Mouse (Mus musculus) lung, postnatal 0 days (tissue): Measurements from ENCODE around the gene Lgr6. TPM values are rescaled to one million over a fixed set of nuclear protein-coding genes. Genes with fewer than 3 reads are reported as not detected.

Source experiments
- ATAC-seq: fragments of 200-750 bp; cut with Nextera tagmentation; 2 replicates; pipeline ENCODE4 v1.8.0; 2017; ENCODE audit warnings: moderate library complexity
- DNase-seq: peaks from one replicate; pipeline ENCODE4 v3.0.0-alpha.2; 2016; ENCODE audit warnings: low spot score
- H3K27ac ChIP-seq: fragments of 300-500 bp; sonication (generic); 2 replicates; pipeline ENCODE4 v1.5.1; 2014; ENCODE audit warnings: antibody characterized with exemption, mild to moderate bottlenecking, low read length, mixed read lengths
- H3K27me3 ChIP-seq: fragments of 300-500 bp; sonication (generic); replicated peaks from 2 replicates; pipeline ENCODE4 v1.6.1; 2014; ENCODE audit warnings: low read length, mixed read lengths; ENCODE audit not compliant: insufficient read depth
- H3K36me3 ChIP-seq: fragments of 300-500 bp; sonication (generic); 2 replicates; pipeline ENCODE4 v1.6.1; 2014; ENCODE audit warnings: low read length, mixed read lengths; ENCODE audit not compliant: insufficient read depth
- H3K4me1 ChIP-seq: fragments of 300-500 bp; sonication (generic); 2 replicates; pipeline ENCODE4 v1.6.1; 2014; ENCODE audit warnings: antibody characterized with exemption, low read depth, low read length, mixed read lengths; ENCODE audit not compliant: insufficient read depth
- H3K4me2 ChIP-seq: fragments of 300-500 bp; sonication (generic); replicated peaks from 2 replicates; pipeline ENCODE4 v1.6.1; 2014; ENCODE audit warnings: low read depth, mild to moderate bottlenecking, low read length, moderate library complexity, mixed read lengths
- H3K4me3 ChIP-seq: fragments of 300-500 bp; sonication (generic); 2 replicates; pipeline ENCODE4 v1.5.1; 2014; ENCODE audit warnings: low read depth, low read length
- H3K9ac ChIP-seq: fragments of 300-500 bp; sonication (generic); replicated peaks from 2 replicates; pipeline ENCODE4 v1.6.1; 2014; ENCODE audit warnings: low read depth, mild to moderate bottlenecking
- H3K9me3 ChIP-seq: fragments of 300-500 bp; sonication (generic); 2 replicates; pipeline ENCODE4 v1.6.1; 2016; ENCODE audit warnings: low read length, mixed read lengths
- CTCF ChIP-seq: IDR thresholded peaks from 2 replicates; pipeline ENCODE4 v1.5.1; 2016; ENCODE audit warnings: antibody characterized with exemption, mild to moderate bottlenecking
- EP300 ChIP-seq: IDR thresholded peaks from 2 replicates; pipeline ENCODE4 v1.6.1; 2016; ENCODE audit warnings: antibody characterized with exemption, mild to moderate bottlenecking, control low read depth
- WGBS: fragments of 180-500 bp; shearing (Covaris S2); extraction: QIAGEN DNeasy Blood & Tissue Kit; methylation state at CpG from one replicate; pipeline ENCODE4 v1.1.7; 2014; 5-methylcytosine and 5-hydroxymethylcytosine counted together
- polyA plus RNA-seq: library from polyadenylated mRNA; unstranded; fragments of >200 nt; fragmentation: Nextera tagmentation; extraction: Ambion mirVana; gene quantifications from 2 replicates; pipeline ENCODE4 v1.2.1, GENCODE M21; 2015

Lgr6 gene
- polyA plus RNA-seq, 1 experiment from 2014 or later: 2.9 TPM

DNA sequence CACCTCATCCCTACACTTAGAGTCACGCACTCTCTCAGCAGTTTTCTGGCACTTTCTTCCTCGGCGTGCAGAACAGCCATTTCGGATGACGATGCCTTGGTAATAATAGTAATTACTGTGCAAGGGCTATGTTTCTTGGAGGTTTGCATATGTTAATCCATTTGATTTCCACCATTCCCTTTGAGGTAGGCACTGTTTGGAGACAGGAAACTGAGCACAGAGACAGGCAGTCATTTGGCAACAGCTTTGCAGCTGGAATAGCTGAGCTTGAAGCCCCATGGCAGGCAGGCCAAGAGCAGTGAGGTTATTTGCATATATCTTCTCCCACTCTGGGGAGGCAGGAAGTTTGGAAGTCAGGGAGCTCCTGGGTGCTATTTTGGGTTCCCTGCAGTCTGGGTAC lies 93.2 kb downstream of the Lgr6 start:
- Histone ChIP-seq H3K36me3 (no peaks in the 10 kb centered on the region), H3K9ac (no peak overlapping the region), H3K27me3 (no peaks in the 10 kb centered on the region), H3K9me3 (no peaks in the 10 kb centered on the region), H3K4me1 (no peaks in the 10 kb centered on the region), H3K4me2 (no peak overlapping the region), H3K4me3 (no peak overlapping the region), H3K27ac (no peak overlapping the region)
- WGBS: 88% methylated on average over 5 of the region's 5 CpGs
- ATAC-seq (no peak), DNase-seq (no peak)
- no peak for TF ChIP-seq CTCF
- no peak for TF ChIP-seq EP300

DNA sequence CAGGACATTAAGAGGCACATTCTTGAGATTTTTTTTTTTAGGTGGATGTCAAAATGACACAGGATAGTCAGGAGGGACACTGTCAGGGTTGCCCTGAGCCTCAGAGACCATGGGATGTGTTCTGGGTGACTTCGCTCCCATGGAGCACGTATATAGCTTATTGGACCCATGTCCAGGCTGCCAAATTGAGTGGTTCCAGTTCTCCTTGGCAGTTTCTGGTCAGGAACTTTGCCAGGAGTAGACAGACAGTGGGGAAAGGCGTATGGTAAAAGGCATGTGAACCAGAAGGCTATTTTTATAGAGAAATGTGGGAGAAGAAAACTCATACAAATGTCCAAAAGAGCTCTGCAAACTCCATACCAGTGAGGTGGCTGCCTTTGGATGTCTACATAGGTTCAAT lies 95.2 kb downstream of the Lgr6 start:
- ATAC-seq (no peak), DNase-seq (no peak)
- Histone ChIP-seq H3K4me2 (no peak overlapping the region), H3K4me1 (no peaks in the 10 kb centered on the region), H3K9me3 (no peaks in the 10 kb centered on the region), H3K4me3 (no peak overlapping the region), H3K27me3 (no peaks in the 10 kb centered on the region), H3K36me3 (no peaks in the 10 kb centered on the region), H3K27ac (no peak overlapping the region), H3K9ac (no peak overlapping the region)
- TF ChIP-seq EP300 (no peak), CTCF (no peak)
- WGBS: 68% methylated on average over 3 of the region's 3 CpGs

DNA sequence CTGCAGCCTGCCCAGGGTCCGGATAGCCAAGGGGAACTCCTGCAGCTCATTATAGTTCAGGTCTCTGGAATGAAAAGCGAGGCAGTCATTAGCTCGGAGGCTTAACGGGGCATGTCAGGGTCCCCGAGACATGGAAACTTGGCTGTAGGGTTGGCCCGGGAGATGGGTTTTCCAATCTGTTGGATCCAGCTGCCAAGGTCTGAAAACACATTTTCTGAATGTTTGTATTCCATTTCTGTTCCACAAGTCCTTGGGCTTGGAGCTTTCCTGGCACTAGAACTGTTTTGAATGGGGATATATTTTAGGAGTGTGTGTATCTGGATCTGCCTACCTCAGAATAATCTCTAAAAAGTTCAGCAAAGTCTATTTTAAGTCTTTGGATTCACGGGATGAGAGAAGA lies 99.4 kb downstream of the Lgr6 start:
- no peaks in the 10 kb centered on the region for H3K36me3 ChIP-seq
- ATAC-seq (no peak), DNase-seq (no peak)
- TF ChIP-seq EP300: no peak
- no peak for TF ChIP-seq CTCF
- H3K4me3 ChIP-seq: no peak overlapping the region
- no peak overlapping the region for H3K4me2 ChIP-seq
- H3K4me1 ChIP-seq: no peaks in the 10 kb centered on the region
- H3K9ac ChIP-seq: no peak overlapping the region
- no peaks in the 10 kb centered on the region for H3K9me3 ChIP-seq
- 69% methylated on average over 7 of the region's 7 CpGs for WGBS
- H3K27ac ChIP-seq: no peak overlapping the region
- 0 out of 2 replicates have a peak, but pooled peaks cover 3% of the 10 kb centered on the region for H3K27me3 ChIP-seq

DNA sequence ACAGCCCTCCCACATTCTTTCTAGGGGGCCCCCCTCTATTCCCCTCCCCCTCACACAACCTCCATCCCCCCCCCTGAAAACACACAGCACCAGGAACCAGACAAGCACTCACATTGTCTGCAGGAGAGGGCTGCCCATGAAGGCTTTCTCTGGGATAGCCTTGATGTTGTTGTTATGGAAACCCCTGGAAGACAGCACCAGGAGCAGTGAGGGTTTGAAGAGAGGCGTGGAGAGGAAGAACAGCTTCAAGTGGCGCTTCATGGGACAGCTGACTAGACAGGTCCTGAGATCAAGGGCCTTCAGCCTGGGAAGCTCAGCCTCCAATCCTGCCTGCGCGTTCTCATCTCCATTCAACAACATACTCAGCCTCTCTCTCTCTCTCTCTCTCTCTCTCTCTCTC lies 101.7 kb downstream of the Lgr6 start:
- Histone ChIP-seq H3K9me3 (no peaks in the 10 kb centered on the region), H3K9ac (no peak overlapping the region), H3K36me3 (no peaks in the 10 kb centered on the region), H3K4me1 (no peaks in the 10 kb centered on the region), H3K4me3 (no peak overlapping the region), H3K27me3 (0 out of 2 replicates have a peak, but pooled peaks cover 3% of the 10 kb centered on the region), H3K27ac (no peak overlapping the region), H3K4me2 (no peak overlapping the region)
- DNase-seq: no peak
- no peak for ATAC-seq
- TF ChIP-seq CTCF (no peak), EP300 (no peak)
- 36% methylated on average over 3 of the region's 4 CpGs for WGBS

DNA sequence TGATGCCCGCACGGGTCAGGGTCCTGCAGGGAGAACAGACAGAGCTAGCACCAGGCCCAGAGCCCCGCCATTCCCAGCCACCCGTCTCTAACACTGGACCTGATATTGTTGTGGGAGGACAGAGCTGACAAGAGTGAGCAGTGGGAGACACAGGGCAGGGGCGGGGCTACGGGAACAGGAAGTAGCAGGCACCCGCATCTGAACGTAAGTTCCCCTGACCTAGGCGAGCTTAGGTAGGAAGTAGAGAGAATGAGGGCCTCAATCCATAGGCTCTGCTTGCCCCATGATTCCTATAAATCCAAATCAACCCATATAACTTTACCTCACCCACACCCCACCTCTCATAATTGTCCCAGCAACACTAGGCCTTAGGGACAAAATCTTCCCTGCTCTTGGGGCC lies 104.5 kb downstream of the Lgr6 start:
- ATAC-seq (no peak), DNase-seq (no peak)
- Histone ChIP-seq H3K27me3 (0 out of 2 replicates have a peak, but pooled peaks cover 12% of the 10 kb centered on the region), H3K36me3 (no peaks in the 10 kb centered on the region), H3K9me3 (no peaks in the 10 kb centered on the region), H3K4me2 (no peak overlapping the region), H3K27ac (no peak overlapping the region), H3K4me3 (no peak overlapping the region), H3K9ac (no peak overlapping the region), H3K4me1 (no peaks in the 10 kb centered on the region)
- 72% methylated on average over 9 of the region's 9 CpGs for WGBS
- no peak for TF ChIP-seq CTCF
- no peak for TF ChIP-seq EP300

DNA sequence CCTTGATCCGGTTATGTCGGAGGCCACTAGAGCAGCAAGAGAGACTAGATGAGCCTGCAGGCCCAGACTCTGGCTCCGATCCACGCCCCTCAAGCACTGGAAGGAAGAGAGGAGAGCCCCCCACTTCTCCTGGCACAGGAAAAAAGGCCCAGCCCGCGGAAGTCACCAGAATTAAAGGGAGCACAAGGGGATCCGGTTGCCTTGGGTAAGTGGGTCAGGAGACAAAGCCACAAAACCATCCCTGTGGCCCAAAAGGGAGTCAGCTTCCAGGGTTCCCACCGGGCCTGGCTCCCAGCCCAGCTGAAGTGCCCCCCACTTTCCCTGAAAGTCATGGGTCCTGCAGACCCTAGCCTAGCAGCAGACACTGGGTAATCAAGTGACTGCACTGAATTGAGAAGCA lies 106.8 kb downstream of the Lgr6 start:
- no peak for ATAC-seq
- Histone ChIP-seq H3K4me2 (no peak overlapping the region), H3K4me3 (no peak overlapping the region), H3K36me3 (no peaks in the 10 kb centered on the region), H3K27me3 (0 out of 2 replicates have a peak, but pooled peaks cover 9% of the 10 kb centered on the region), H3K9ac (no peak overlapping the region), H3K9me3 (no peaks in the 10 kb centered on the region), H3K4me1 (no peaks in the 10 kb centered on the region), H3K27ac (no peak overlapping the region)
- WGBS: 73% methylated on average over 8 of the region's 8 CpGs
- no peak for TF ChIP-seq EP300
- DNase-seq: no peak

DNA sequence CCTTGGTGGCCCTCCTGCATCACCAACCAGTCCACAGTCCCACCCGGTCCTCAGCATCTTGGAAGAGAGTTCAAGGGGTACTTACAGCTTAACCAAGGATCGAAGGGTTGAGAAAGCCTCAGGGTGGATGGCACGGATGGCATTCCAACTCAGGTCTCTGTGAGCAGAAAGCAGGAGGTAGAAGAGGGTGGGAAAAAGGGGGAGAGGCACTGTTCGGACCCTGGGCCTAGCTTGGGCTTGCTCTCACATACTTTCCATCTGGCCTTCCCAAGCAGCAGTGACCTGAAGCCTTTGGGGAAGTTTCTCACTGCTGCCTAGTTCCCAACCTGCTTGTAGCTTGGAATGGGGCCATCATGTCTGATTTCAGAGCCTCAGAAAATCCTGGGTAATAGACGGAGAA lies 107.5 kb downstream of the Lgr6 start:
- ATAC-seq (no peak), DNase-seq (no peak)
- Histone ChIP-seq H3K4me1 (no peaks in the 10 kb centered on the region), H3K36me3 (no peaks in the 10 kb centered on the region), H3K9me3 (no peaks in the 10 kb centered on the region), H3K4me3 (no peak overlapping the region), H3K27me3 (0 out of 2 replicates have a peak, but pooled peaks cover 9% of the 10 kb centered on the region), H3K4me2 (no peak overlapping the region), H3K9ac (no peak overlapping the region), H3K27ac (no peak overlapping the region)
- 59% methylated on average over 5 of the region's 5 CpGs for WGBS
- TF ChIP-seq CTCF (no peak), EP300 (no peak)
